Mouse (Mus musculus) hindbrain, embryonic 11.5 days (tissue): Measurements from ENCODE around the gene Il18bp. TPM values are rescaled to one million over a fixed set of nuclear protein-coding genes. Genes with fewer than 3 reads are reported as not detected.

Source experiments
- ATAC-seq: fragments of 200-750 bp; cut with Nextera tagmentation; 2 replicates; pipeline ENCODE4 v1.8.0; 2017; ENCODE audit warnings: mild to moderate bottlenecking, moderate TSS enrichment, moderate library complexity; ENCODE audit not compliant: low FRiP score
- DNase-seq: peaks from one replicate; pipeline ENCODE4 v3.0.0-alpha.2; 2015; ENCODE audit warnings: low spot score
- H3K27ac ChIP-seq: fragments of 300-500 bp; sonication (generic); 2 replicates; pipeline ENCODE4 v1.5.1; 2014; ENCODE audit warnings: mild to moderate bottlenecking, low read depth, low read length
- H3K27me3 ChIP-seq: fragments of 300-500 bp; sonication (generic); 2 replicates; pipeline ENCODE4 v1.6.1; 2014; ENCODE audit warnings: mild to moderate bottlenecking, low read length, moderate library complexity, mixed read lengths; ENCODE audit not compliant: control insufficient read depth, insufficient read depth
- H3K36me3 ChIP-seq: fragments of 300-500 bp; sonication (generic); 2 replicates; pipeline ENCODE4 v1.6.1; 2014; ENCODE audit warnings: mild to moderate bottlenecking, low read length, moderate library complexity, mixed read lengths; ENCODE audit not compliant: control insufficient read depth, insufficient read depth
- H3K4me1 ChIP-seq: fragments of 300-500 bp; sonication (generic); replicated peaks from 2 replicates; pipeline ENCODE4 v1.6.1; 2014; ENCODE audit warnings: low read length, mixed read lengths; ENCODE audit not compliant: control insufficient read depth, insufficient read depth
- H3K4me2 ChIP-seq: fragments of 300-500 bp; sonication (generic); replicated peaks from 2 replicates; pipeline ENCODE4 v1.6.1; 2014; ENCODE audit warnings: mild to moderate bottlenecking, low read depth, low read length
- H3K4me3 ChIP-seq: fragments of 300-500 bp; sonication (generic); 2 replicates; pipeline ENCODE4 v1.5.1; 2014; ENCODE audit warnings: low read depth, low read length
- H3K9ac ChIP-seq: fragments of 300-500 bp; sonication (generic); 2 replicates; pipeline ENCODE4 v1.6.1; 2014; ENCODE audit warnings: low read depth, low read length
- H3K9me3 ChIP-seq: fragments of 300-500 bp; sonication (generic); 2 replicates; pipeline ENCODE4 v1.6.1; 2016; ENCODE audit warnings: low read length; ENCODE audit not compliant: control insufficient read depth
- WGBS: fragments of 180-500 bp; shearing (Covaris S2); extraction: QIAGEN DNeasy Blood & Tissue Kit; methylation state at CpG from one replicate; pipeline ENCODE4 v1.1.7; 2014; 5-methylcytosine and 5-hydroxymethylcytosine counted together
- polyA plus RNA-seq: library from polyadenylated mRNA; unstranded; fragments of >200 nt; fragmentation: Nextera tagmentation; extraction: Ambion mirVana; gene quantifications from 2 replicates; pipeline ENCODE4 v1.2.1, GENCODE M21; 2014

The Il18bp gene
- polyA plus RNA-seq, 1 experiment from 2014 or later: 4.4 TPM

DNA sequence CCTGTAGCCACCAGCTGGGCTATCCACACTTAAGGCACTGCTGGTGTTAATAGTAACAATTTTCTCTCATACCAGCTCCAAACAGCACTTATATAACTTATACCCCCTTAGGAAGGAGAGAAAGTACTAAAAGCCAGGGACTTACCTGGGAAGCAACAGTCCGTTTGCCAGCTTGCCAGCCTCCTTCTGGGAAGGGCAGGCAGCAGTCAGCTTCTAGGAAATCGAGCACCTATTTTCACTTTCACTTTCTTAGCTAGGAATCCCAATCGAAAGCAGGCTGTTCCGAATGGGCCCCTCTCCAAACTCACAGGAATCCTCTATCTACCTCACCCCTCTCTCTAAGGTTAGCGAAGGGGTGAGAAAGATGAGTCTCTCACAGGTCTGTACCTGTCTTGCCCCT, 1.0 kb downstream of the Il18bp start:
- Histone ChIP-seq H3K9me3 (no peaks in the 10 kb centered on the region), H3K9ac (no peak overlapping the region)
- 82% methylated on average over 5 of the region's 5 CpGs for WGBS

DNA sequence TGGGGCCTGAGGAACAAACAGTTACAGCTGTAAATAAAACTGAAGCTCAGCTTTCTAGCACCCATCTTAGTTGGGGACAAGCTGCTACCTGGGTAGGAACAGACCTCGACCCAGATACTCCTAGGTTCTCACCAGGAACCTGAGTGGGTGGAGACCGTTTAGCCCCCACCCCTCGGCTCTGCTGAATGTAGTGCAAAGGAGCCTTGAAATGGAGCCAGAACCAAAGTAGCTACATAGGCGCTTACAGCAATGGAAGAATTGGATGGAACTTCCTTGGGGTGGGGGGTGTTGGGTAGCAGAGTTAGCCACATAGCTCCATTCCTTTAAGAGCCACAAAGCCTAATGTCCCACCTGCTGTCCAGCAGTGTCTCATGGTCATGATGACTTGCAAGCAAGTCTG, 1.6 kb downstream of the Il18bp start:
- H3K9me3 ChIP-seq: no peaks in the 10 kb centered on the region
- no peak overlapping the region for H3K9ac ChIP-seq
- H3K4me2 ChIP-seq: no peak overlapping the region
- no peaks in the 10 kb centered on the region for H3K4me1 ChIP-seq
- DNase-seq (no peak), ATAC-seq (no peak)
- peaks cover 22% of the 10 kb centered on the region for H3K36me3 ChIP-seq
- no peak overlapping the region for H3K4me3 ChIP-seq
- WGBS: 86% methylated on average over 4 of the region's 4 CpGs
- no peak overlapping the region for H3K27ac ChIP-seq
- H3K27me3 ChIP-seq: no peaks in the 10 kb centered on the region

More for the DNA sequence above, 1.0 kb downstream of the Il18bp start:
- no peak overlapping the region for H3K27ac ChIP-seq
- H3K36me3 ChIP-seq: peaks cover 17% of the 10 kb centered on the region
- no peak for DNase-seq
- H3K4me2 ChIP-seq: no peak overlapping the region
- H3K27me3 ChIP-seq: no peaks in the 10 kb centered on the region
- no peaks in the 10 kb centered on the region for H3K4me1 ChIP-seq
- ATAC-seq: no peak
- no peak overlapping the region for H3K4me3 ChIP-seq

DNA sequence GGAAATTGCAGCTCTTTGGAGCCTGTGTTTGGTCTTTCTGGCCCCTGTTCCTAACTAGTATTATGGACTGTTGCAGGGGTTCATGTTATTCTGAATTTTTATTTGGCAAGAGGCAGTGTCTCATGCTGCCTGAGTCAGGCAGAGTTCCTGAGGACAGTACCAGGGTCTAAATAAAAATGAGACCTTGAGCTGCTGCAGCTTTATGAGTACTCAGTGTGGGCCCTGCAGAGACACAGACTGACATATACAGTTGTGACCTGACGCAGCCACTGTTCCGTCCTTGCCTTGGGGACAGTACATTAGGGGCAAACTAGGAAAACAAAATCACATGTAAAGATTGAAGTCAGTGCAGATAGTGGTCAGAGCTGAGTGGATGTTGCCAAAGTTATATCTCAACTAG, 3.5 kb downstream of the Il18bp start:
- peaks cover 25% of the 10 kb centered on the region for H3K36me3 ChIP-seq
- WGBS: 95% methylated on average over 2 of the region's 2 CpGs
- no peak for DNase-seq
- H3K4me2 ChIP-seq: no peak overlapping the region
- H3K27ac ChIP-seq: no peak overlapping the region
- no peak overlapping the region for H3K9ac ChIP-seq
- H3K9me3 ChIP-seq: no peaks in the 10 kb centered on the region
- H3K4me3 ChIP-seq: no peak overlapping the region
- H3K4me1 ChIP-seq: no peaks in the 10 kb centered on the region
- no peaks in the 10 kb centered on the region for H3K27me3 ChIP-seq
- ATAC-seq: no peak

DNA sequence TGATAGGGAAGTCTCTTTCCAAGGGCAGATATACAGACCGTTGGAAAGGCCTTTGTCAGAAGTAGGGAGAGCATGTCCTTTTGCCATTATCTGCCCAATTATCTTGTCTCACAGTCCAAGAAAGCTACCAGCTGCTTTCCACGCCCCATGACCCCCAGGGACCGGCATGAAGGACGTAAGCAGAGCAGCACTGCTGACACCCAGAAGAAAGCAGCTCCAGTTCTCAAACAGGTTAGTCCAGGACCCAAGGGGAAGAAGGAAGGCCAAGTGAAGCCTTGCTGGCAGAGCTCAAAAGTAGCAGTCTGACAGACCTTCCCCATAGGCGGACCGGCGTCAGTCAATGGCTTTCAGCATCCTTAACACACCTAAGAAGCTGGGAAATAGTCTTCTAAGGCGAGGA, 5.1 kb downstream of the Il18bp start:
- no peak for DNase-seq
- WGBS: 91% methylated on average over 8 of the region's 8 CpGs
- H3K4me3 ChIP-seq: no peak overlapping the region

DNA sequence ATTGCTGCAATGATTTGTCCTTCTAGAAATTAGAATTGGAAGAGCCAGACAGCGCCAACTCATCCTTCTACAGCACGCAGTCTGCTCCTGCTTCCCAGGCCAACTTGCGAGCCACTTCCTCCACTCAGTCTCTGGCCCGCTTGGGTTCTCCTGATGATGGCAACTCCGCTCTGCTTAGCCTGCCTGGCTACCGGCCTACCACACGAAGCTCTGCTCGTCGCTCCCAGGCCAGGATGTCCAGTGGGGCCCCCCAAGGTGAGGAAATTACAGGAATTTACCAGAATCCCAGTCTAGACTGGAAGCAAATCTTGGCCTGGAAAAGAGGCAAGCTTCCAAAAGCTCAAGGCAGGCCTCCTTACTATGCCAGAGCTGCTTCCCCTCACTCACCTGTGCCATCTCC, 6.6 kb downstream of the Il18bp start:
- Histone ChIP-seq H3K4me3 (no peak overlapping the region), H3K9ac (no peak overlapping the region), H3K27ac (no peak overlapping the region), H3K9me3 (no peaks in the 10 kb centered on the region), H3K4me2 (no peak overlapping the region), H3K36me3 (peaks cover 36% of the 10 kb centered on the region), H3K27me3 (no peaks in the 10 kb centered on the region), H3K4me1 (no peaks in the 10 kb centered on the region)
- 90% methylated on average over 9 of the region's 9 CpGs for WGBS
- DNase-seq (no peak), ATAC-seq (no peak)

More for the DNA sequence above, 5.1 kb downstream of the Il18bp start:
- no peak for ATAC-seq
- Histone ChIP-seq H3K4me2 (no peak overlapping the region), H3K36me3 (peaks cover 32% of the 10 kb centered on the region), H3K4me1 (no peaks in the 10 kb centered on the region), H3K27ac (no peak overlapping the region), H3K9ac (no peak overlapping the region), H3K27me3 (no peaks in the 10 kb centered on the region), H3K9me3 (no peaks in the 10 kb centered on the region)

DNA sequence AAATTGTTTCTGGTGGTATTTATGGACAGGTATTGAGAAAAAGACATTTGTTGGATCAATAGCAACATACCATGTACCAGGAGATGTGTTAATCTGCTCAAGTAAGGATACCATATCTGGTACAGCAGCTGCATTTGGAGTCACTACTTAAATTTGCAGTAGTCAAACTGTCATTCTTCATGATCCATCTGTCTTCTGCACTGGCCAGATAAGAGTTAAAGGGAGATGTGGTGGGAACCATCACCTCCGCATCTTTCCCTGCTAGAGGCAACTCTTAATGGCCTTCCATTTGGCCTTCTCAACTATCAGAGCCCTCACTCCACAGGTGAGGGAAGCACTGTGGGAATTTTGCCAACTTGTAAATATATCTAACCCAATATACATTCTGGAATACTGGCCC, 12.0 kb downstream of the Il18bp start:
- Histone ChIP-seq H3K27ac (no peak overlapping the region), H3K4me3 (no peak overlapping the region), H3K4me1 (no peaks in the 10 kb centered on the region), H3K27me3 (no peaks in the 10 kb centered on the region), H3K4me2 (no peak overlapping the region), H3K9me3 (no peaks in the 10 kb centered on the region), H3K9ac (no peak overlapping the region), H3K36me3 (peaks cover 27% of the 10 kb centered on the region)
- no peak for ATAC-seq
- 95% methylated on average over 1 of the region's 1 CpGs for WGBS
- no peak for DNase-seq

DNA sequence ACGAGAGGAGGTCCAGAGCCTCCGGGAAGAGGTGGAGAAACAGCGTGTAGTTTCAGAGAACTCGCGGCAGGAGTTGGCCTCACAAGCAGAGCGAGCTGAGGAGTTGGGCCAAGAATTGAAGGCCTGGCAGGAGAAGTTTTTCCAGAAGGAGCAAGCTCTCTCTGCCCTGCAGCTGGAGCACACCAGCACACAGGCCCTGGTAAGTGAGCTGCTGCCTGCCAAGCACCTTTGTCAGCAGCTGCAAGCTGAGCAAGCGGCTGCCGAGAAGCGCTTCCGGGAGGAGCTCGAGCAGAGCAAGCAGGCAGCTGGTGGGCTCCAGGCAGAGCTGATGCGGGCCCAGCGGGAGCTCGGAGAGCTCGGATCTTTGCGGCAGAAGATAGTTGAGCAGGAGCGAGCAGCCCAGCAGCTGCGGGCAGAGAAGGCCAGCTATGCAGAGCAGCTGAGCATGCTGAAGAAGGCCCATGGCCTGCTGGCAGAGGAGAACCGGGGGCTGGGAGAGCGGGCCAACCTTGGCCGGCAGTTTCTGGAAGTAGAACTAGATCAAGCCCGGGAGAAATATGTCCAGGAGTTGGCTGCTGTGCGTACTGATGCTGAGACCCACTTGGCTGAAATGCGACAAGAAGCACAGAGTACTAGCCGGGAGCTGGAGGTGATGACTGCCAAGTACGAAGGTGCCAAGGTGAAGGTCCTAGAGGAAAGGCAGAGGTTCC, 17.4 kb downstream of the Il18bp start:
- Histone ChIP-seq H3K27me3 (no peaks in the 10 kb centered on the region), H3K27ac (no peak overlapping the region), H3K9me3 (no peaks in the 10 kb centered on the region), H3K36me3 (peaks cover 37% of the 10 kb centered on the region), H3K4me1 (no peaks in the 10 kb centered on the region), H3K4me3 (no peak overlapping the region), H3K9ac (no peak overlapping the region), H3K4me2 (no peak overlapping the region)
- DNase-seq (no peak), ATAC-seq (no peak)
- 92% methylated on average over 26 of the region's 26 CpGs for WGBS

DNA sequence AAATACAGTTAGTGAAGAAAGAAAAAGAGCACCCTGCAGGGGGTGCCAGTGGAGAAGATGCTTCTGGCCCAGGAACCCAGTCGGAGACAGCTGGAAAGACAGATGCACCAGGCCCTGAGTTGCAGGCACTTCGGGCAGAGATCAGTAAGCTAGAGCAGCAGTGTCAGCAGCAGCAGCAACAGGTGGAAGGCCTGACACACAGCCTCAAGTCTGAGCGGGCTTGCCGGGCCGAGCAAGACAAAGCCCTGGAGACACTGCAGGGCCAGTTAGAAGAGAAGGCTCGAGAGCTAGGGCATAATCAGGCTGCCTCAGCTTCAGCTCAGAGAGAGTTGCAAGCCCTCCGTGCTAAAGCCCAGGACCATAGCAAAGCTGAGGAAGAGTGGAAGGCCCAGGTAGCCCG, 18.2 kb downstream of the Il18bp start:
- Histone ChIP-seq H3K9ac (no peak overlapping the region), H3K27me3 (no peaks in the 10 kb centered on the region), H3K36me3 (peaks cover 42% of the 10 kb centered on the region)

DNA sequence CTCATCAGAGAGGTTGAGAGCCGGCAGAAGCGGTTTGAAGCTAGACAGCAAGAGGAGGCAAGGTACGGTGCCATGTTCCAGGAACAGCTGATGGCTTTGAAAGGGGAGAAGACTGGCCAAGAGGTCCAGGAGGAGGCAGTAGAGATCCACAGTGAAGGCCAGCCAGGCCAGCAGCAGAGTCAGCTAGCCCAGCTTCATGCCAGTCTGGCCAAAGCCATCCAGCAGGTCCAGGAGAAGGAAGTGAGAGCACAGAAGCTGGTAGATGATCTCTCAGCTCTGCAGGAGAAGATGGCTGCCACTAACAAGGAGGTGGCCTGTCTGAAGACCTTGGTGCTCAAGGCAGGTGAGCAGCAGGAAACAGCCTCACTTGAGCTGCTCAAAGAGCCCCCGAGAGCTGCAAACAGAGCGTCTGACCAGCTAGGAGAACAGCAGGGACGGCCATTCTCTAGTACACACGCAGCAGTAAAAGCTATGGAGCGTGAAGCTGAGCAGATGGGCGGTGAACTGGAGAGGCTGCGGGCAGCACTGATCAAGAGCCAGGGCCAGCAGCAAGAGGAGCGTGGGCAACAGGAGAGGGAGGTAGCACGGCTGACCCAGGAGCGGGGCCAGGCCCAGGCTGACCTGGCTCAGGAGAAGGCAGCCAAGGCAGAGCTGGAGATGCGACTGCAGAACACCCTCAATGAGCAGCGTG, 18.9 kb downstream of the Il18bp start:
- Histone ChIP-seq H3K4me3 (no peak overlapping the region), H3K36me3 (peaks cover 42% of the 10 kb centered on the region), H3K9me3 (no peaks in the 10 kb centered on the region), H3K27ac (no peak overlapping the region), H3K27me3 (no peaks in the 10 kb centered on the region), H3K9ac (no peak overlapping the region), H3K4me1 (no peaks in the 10 kb centered on the region), H3K4me2 (no peak overlapping the region)
- WGBS: 92% methylated on average over 15 of the region's 15 CpGs
- DNase-seq (no peak), ATAC-seq (no peak)

More for the DNA sequence above, 18.2 kb downstream of the Il18bp start:
- Histone ChIP-seq H3K9me3 (no peaks in the 10 kb centered on the region), H3K4me2 (no peak overlapping the region), H3K27ac (no peak overlapping the region), H3K4me3 (no peak overlapping the region), H3K4me1 (no peaks in the 10 kb centered on the region)
- ATAC-seq (no peak), DNase-seq (no peak)
- WGBS: 91% methylated on average over 8 of the region's 8 CpGs
